Mouse (Mus musculus) myocyte (in vitro differentiated cells): ENCODE measurements around the gene Sptlc2. TPM values are rescaled to one million over a fixed set of nuclear protein-coding genes. Genes with fewer than 3 reads are reported as not detected.

ENCODE experiments used
- H3K27me3 ChIP-seq: one replicate; pipeline ENCODE4 v1.6.1; 2011; ENCODE audit not compliant: control insufficient read depth, insufficient read depth, insufficient read length
- H3K36me3 ChIP-seq: one replicate; pipeline ENCODE4 v1.6.1; 2011; ENCODE audit not compliant: control insufficient read depth, insufficient read depth
- H3K4me2 ChIP-seq: one replicate; pipeline ENCODE4 v1.6.1; 2011; ENCODE audit warnings: low read depth, control low read depth
- H3K4me3 ChIP-seq: one replicate; pipeline ENCODE4 v1.5.1; 2011; ENCODE audit warnings: mild to moderate bottlenecking, control low read depth, moderate library complexity
- H3K79me2 ChIP-seq: one replicate; pipeline ENCODE4 v1.6.1; 2011; ENCODE audit not compliant: control insufficient read depth, insufficient read depth
- H3ac ChIP-seq: one replicate; pipeline ENCODE4 v1.6.1; 2011; ENCODE audit not compliant: control insufficient read depth, insufficient read length
- CEBPB ChIP-seq: IDR thresholded peaks from 2 replicates; pipeline ENCODE4 v1.6.1; 2011; ENCODE audit warnings: mild to moderate bottlenecking, moderate library complexity; ENCODE audit not compliant: poor library complexity, insufficient read depth, severe bottlenecking
- E2F4 ChIP-seq: IDR thresholded peaks from one replicate; pipeline ENCODE4 v1.6.1; 2011; ENCODE audit warnings: mild to moderate bottlenecking, control low read depth, moderate library complexity; ENCODE audit not compliant: insufficient read depth
- MAX ChIP-seq: IDR thresholded peaks from one replicate; pipeline ENCODE4 v1.6.1; 2011; ENCODE audit warnings: low read depth, mild to moderate bottlenecking, control low read depth
- MYOD1 ChIP-seq, 3 experiments: IDR thresholded peaks; one replicate each; pipeline ENCODE4 v1.6.1; 2011; ENCODE audit warnings: control low read depth in 2 of 3, low read depth in 2 of 3, mild to moderate bottlenecking in 2 of 3, moderate library complexity in 1 of 3; ENCODE audit not compliant: insufficient read length in 2 of 3, control insufficient read depth in 1 of 3
- MYOG ChIP-seq, 3 experiments: IDR thresholded peaks; one replicate each; pipeline ENCODE4 v1.6.1; 2011; ENCODE audit warnings: control low read depth in 2 of 3, low read depth in 2 of 3, mild to moderate bottlenecking in 2 of 3; ENCODE audit not compliant: insufficient read length in 2 of 3, control insufficient read depth in 1 of 3, insufficient read depth in 1 of 3
- POLR2A ChIP-seq: IDR thresholded peaks from one replicate; pipeline ENCODE4 v1.6.1; 2011; ENCODE audit warnings: low read depth, mild to moderate bottlenecking, control low read depth, moderate library complexity; ENCODE audit not compliant: insufficient read length
- POLR2AphosphoS2 ChIP-seq: IDR thresholded peaks from one replicate; pipeline ENCODE4 v1.6.1; 2011; ENCODE audit warnings: low read depth, control low read depth; ENCODE audit not compliant: insufficient read length
- REST ChIP-seq: IDR thresholded peaks from one replicate; pipeline ENCODE4 v1.6.1; 2011; ENCODE audit warnings: mild to moderate bottlenecking, control low read depth, moderate library complexity; ENCODE audit not compliant: insufficient read depth, insufficient read length
- SRF ChIP-seq: IDR thresholded peaks from one replicate; pipeline ENCODE4 v1.6.1; 2011; ENCODE audit warnings: low read depth; ENCODE audit not compliant: control insufficient read depth, insufficient read length
- TCF12 ChIP-seq: IDR thresholded peaks from one replicate; pipeline ENCODE4 v1.6.1; 2011; ENCODE audit warnings: mild to moderate bottlenecking, control low read depth; ENCODE audit not compliant: poor library complexity, insufficient read depth, severe bottlenecking
- TCF3 ChIP-seq: IDR thresholded peaks from one replicate; pipeline ENCODE4 v1.6.1; 2011; ENCODE audit warnings: low read depth, control low read depth; ENCODE audit not compliant: insufficient read length
- USF1 ChIP-seq: IDR thresholded peaks from one replicate; pipeline ENCODE4 v1.6.1; 2011; ENCODE audit warnings: low read depth, mild to moderate bottlenecking, control low read depth, moderate library complexity
- polyA plus RNA-seq: library from polyadenylated mRNA; unstranded; fragments of >200 nt; fragmentation: generic; extraction: Trizol; gene quantifications from one replicate; pipeline ENCODE4 v1.2.1, GENCODE M21; 2012; ENCODE audit warnings: missing spikeins

Gene Sptlc2
- polyA plus RNA-seq, 1 experiment: 43.4 TPM

GRCm38 (mm10) chr12:87387171-87388121, 709 bp downstream of the Sptlc2 start:
- H3K4me2 ChIP-seq: peak overlapping the region; percentile 77
- peak overlapping the region; percentile 79 for H3ac ChIP-seq
- no peak for TF ChIP-seq REST
- TF ChIP-seq MYOD1 (IDR thresholded peaks at IDR 0.05; ENCODE audit: control insufficient read depth in 1 of 3, insufficient read length in 2 of 3, low read depth in 2 of 3): no peak
- no peak for TF ChIP-seq TCF12
- TF ChIP-seq USF1: no peak
- TF ChIP-seq CEBPB: no peak
- no peak for TF ChIP-seq POLR2AphosphoS2
- TF ChIP-seq MYOG (IDR thresholded peaks at IDR 0.05; ENCODE audit: control insufficient read depth in 1 of 3, insufficient read depth in 1 of 3, insufficient read length in 2 of 3, low read depth in 2 of 3): no peak
- TF ChIP-seq TCF3: no peak
- TF ChIP-seq E2F4: no peak
- no peak for TF ChIP-seq POLR2A
- no peak for TF ChIP-seq SRF
- no peak for TF ChIP-seq MAX
- H3K4me3 ChIP-seq: peak overlapping the region; percentile 78
- no peaks in the 10 kb centered on the region for H3K27me3 ChIP-seq
- H3K36me3 ChIP-seq: no peaks in the 10 kb centered on the region
- peaks cover 51% of the 10 kb centered on the region for H3K79me2 ChIP-seq

GRCm38 (mm10) chr12:87385051-87385450, 3.1 kb downstream of the Sptlc2 start:
- Histone ChIP-seq H3K27me3 (no peaks in the 10 kb centered on the region), H3ac (no peak overlapping the region), H3K36me3 (no peaks in the 10 kb centered on the region), H3K4me3 (no peak overlapping the region), H3K79me2 (peaks cover 69% of the 10 kb centered on the region), H3K4me2 (no peak overlapping the region)
- TF ChIP-seq MYOD1 (IDR thresholded peaks at IDR 0.05; ENCODE audit: control insufficient read depth in 1 of 3, insufficient read length in 2 of 3, low read depth in 2 of 3) (no peak), USF1 (no peak), REST (no peak), POLR2AphosphoS2 (no peak), CEBPB (no peak), MYOG (IDR thresholded peaks at IDR 0.05; ENCODE audit: control insufficient read depth in 1 of 3, insufficient read depth in 1 of 3, insufficient read length in 2 of 3, low read depth in 2 of 3) (no peak), POLR2A (no peak), TCF12 (no peak), TCF3 (no peak), E2F4 (no peak), SRF (no peak), MAX (no peak)

- H3K27me3 ChIP-seq: no peaks in the 10 kb centered on the region
- no peak overlapping the region for H3ac ChIP-seq
- H3K4me3 ChIP-seq: no peak overlapping the region
- peaks cover 92% of the 10 kb centered on the region for H3K79me2 ChIP-seq
- no peak overlapping the region for H3K4me2 ChIP-seq
- no peaks in the 10 kb centered on the region for H3K36me3 ChIP-seq
- TF ChIP-seq MAX: no peak
- TF ChIP-seq POLR2AphosphoS2: no peak
- TF ChIP-seq CEBPB: no peak
- TF ChIP-seq E2F4: no peak
- TF ChIP-seq USF1: no peak
- no peak for TF ChIP-seq TCF3
- TF ChIP-seq SRF: no peak
- no peak for TF ChIP-seq REST
- TF ChIP-seq MYOG (IDR thresholded peaks at IDR 0.05; ENCODE audit: control insufficient read depth in 1 of 3, insufficient read depth in 1 of 3, insufficient read length in 2 of 3, low read depth in 2 of 3): no peak
- no peak for TF ChIP-seq MYOD1 (IDR thresholded peaks at IDR 0.05; ENCODE audit: control insufficient read depth in 1 of 3, insufficient read length in 2 of 3, low read depth in 2 of 3)
- TF ChIP-seq TCF12: no peak
- no peak for TF ChIP-seq POLR2A
Measured at GRCm38 (mm10) chr12:87381380-87381682, 6.8 kb downstream of the Sptlc2 start.

GRCm38 (mm10) chr12:87380586-87381379, 7.4 kb downstream of the Sptlc2 start:
- H3K4me2 ChIP-seq: no peak overlapping the region
- no peaks in the 10 kb centered on the region for H3K36me3 ChIP-seq
- H3K79me2 ChIP-seq: peaks cover 92% of the 10 kb centered on the region
- H3ac ChIP-seq: no peak overlapping the region
- H3K27me3 ChIP-seq: no peaks in the 10 kb centered on the region
- TF ChIP-seq CEBPB: no peak
- TF ChIP-seq SRF: no peak
- TF ChIP-seq POLR2AphosphoS2: no peak
- no peak for TF ChIP-seq USF1
- TF ChIP-seq TCF12: no peak
- TF ChIP-seq MYOG (IDR thresholded peaks at IDR 0.05; ENCODE audit: control insufficient read depth in 1 of 3, insufficient read depth in 1 of 3, insufficient read length in 2 of 3, low read depth in 2 of 3): no peak
- no peak for TF ChIP-seq MYOD1 (IDR thresholded peaks at IDR 0.05; ENCODE audit: control insufficient read depth in 1 of 3, insufficient read length in 2 of 3, low read depth in 2 of 3)
- TF ChIP-seq MAX: no peak
- TF ChIP-seq REST: no peak
- no peak for TF ChIP-seq POLR2A
- no peak for TF ChIP-seq E2F4
- TF ChIP-seq TCF3: no peak
- no peak overlapping the region for H3K4me3 ChIP-seq
